Mouse (Mus musculus) gastrocnemius, postnatal 25 days (tissue): ENCODE results near the gene Fancc. TPM values are rescaled to one million over a fixed set of nuclear protein-coding genes. Genes with fewer than 3 reads are reported as not detected.
"Not testable (repeated sequence)": the region's sequence is repeated elsewhere in the genome, so short reads cannot be mapped to it uniquely, and the experiment has no call there.

Source experiments
- DNase-seq: peaks from one replicate; pipeline ENCODE4 v3.0.0; 2022
- total RNA-seq, 2 experiments: library from RNA; stranded (reverse); gene quantifications; 1 replicate in 1 of 2; 2 replicates in 1 of 2; pipeline ENCODE4 v1.2.3; 2021

Fancc gene
- total RNA-seq, 2 experiments from 2014 or later, result 2.0 to 2.3 TPM

GRCm38 (mm10) chr13:63316407-63316806 lies 180.7 kb downstream of the Fancc start:
- DNase-seq, result no peak

GRCm38 (mm10) chr13:63315777-63316176 lies 181.3 kb downstream of the Fancc start:
- DNase-seq, result no peak

- DNase-seq, result not testable (repeated sequence)
Observed at GRCm38 (mm10) chr13:63315111-63315510, 182.0 kb downstream of the Fancc start.

GRCm38 (mm10) chr13:63314608-63314920 lies 182.5 kb downstream of the Fancc start:
- no peak for DNase-seq

GRCm38 (mm10) chr13:63313748-63314607 lies 183.1 kb downstream of the Fancc start:
- no peak for DNase-seq

- no peak for DNase-seq
Observed at GRCm38 (mm10) chr13:63313247-63313646, 183.8 kb downstream of the Fancc start.

GRCm38 (mm10) chr13:63311156-63311555 lies 185.9 kb downstream of the Fancc start:
- no peak for DNase-seq

GRCm38 (mm10) chr13:63309563-63309962 lies 187.5 kb downstream of the Fancc start:
- no peak for DNase-seq

- no peak for DNase-seq
Observed at GRCm38 (mm10) chr13:63306768-63307167, 190.3 kb downstream of the Fancc start.

GRCm38 (mm10) chr13:63305160-63306011 lies 191.7 kb downstream of the Fancc start:
- peak; percentile 66 for DNase-seq

GRCm38 (mm10) chr13:63304799-63305159 lies 192.3 kb downstream of the Fancc start:
- DNase-seq, result no peak

GRCm38 (mm10) chr13:63304124-63304792 lies 192.8 kb downstream of the Fancc start:
- DNase-seq, result no peak

- DNase-seq, result no peak
Observed at GRCm38 (mm10) chr13:63302381-63302780, 194.7 kb downstream of the Fancc start.

- no peak for DNase-seq
Observed at GRCm38 (mm10) chr13:63301764-63302209, 195.3 kb downstream of the Fancc start.

GRCm38 (mm10) chr13:63300929-63301328 lies 196.1 kb downstream of the Fancc start:
- DNase-seq, result peak; percentile 59

- DNase-seq, result no peak
Observed at GRCm38 (mm10) chr13:63298931-63299330, 198.1 kb downstream of the Fancc start.

- DNase-seq, result no peak
Observed at GRCm38 (mm10) chr13:63297933-63298332, 199.1 kb downstream of the Fancc start.

- peak; percentile 76 for DNase-seq
Observed at GRCm38 (mm10) chr13:63297003-63297402, 200.1 kb downstream of the Fancc start.

- no peak for DNase-seq
Observed at GRCm38 (mm10) chr13:63296300-63296699, 200.8 kb downstream of the Fancc start.

- no peak for DNase-seq
Observed at GRCm38 (mm10) chr13:63294359-63295193, 202.5 kb downstream of the Fancc start.

- no peak for DNase-seq
Observed at GRCm38 (mm10) chr13:63293647-63294046, 203.4 kb downstream of the Fancc start.

- DNase-seq, result no peak
Observed at GRCm38 (mm10) chr13:63291016-63291415, 206.1 kb downstream of the Fancc start.
